Mouse (Mus musculus) liver, adult 2 months (tissue): Measurements from ENCODE around the gene Cep164.

Experiments used
- CTCF ChIP-seq: fragments of 200-500 bp; IDR thresholded peaks from 2 replicates; pipeline ENCODE4 v1.5.1; 2011; ENCODE audit warnings: low read depth, low read length, control low read depth
- POLR2A ChIP-seq: fragments of 200-500 bp; IDR thresholded peaks from 2 replicates; pipeline ENCODE4 v1.6.1; 2011; ENCODE audit warnings: low read length, control low read depth; ENCODE audit not compliant: insufficient read depth; ENCODE audit errors: extremely low read depth

GRCm38 (mm10) chr9:45787071-45787470, 41.4 kb downstream of the Cep164 start:
- TF ChIP-seq CTCF (no peak), POLR2A (no peak)
